Mouse (Mus musculus): ENCODE data around the gene Arih2.

The Arih2 gene

GRCm38 (mm10) chr9:108560227-108560841 lies 88.9 kb downstream of the Arih2 start, which contains the start of gene Impdh2:
Gene Impdh2 (plus strand): TSS chr9:108560286.
- DNase-seq: peak; percentile 91 to 95

GRCm38 (mm10) chr9:108559169-108559568 lies 90.0 kb downstream of the Arih2 start:
- no peak for DNase-seq

Measured in spleen, adult 18-20 months (tissue).